Comparison of ENCODE assay signal across 36 mouse cellular contexts in the genomic region with DNA sequence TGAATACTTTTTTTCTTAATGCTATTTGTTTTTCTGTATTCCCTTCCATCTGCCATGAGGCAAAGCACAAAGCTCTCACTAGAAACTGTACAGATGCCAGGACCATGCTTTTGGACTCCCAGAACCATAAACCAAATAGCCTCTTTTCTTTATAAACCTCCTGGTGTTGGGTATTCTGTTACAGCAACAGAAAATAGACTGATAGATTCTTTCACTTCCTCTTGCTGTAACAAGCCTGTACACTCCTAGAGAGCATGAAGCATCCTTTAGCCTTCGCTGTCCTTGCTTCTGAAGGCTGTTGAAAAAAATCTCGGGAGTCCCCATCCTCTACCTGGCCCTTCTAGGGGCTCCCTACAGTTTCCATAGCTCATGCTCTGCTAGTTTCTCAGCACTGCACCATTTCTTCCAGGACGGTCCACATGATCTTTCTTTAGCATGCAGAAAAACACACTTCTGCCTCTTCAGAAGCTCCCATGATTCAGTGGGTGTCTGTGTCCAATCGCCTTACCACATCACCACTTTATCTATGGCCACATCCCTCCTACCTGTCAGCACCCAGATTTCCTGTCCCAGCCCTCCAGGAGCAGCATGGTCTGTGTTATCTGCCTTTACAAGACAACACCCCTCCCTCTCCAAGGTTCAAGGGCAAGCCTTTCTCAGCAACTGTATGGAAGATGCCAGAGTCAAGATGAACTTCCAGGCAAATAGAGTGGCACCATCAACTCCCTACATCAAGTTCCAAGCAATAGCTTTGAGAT. TPM values are rescaled to one million over a fixed set of nuclear protein-coding genes. Genes with fewer than 3 reads are reported as not detected.
DNase-seq lines count a peak whose midpoint lies in the region; ATAC-seq lines count a peak whose summit lies in the region.
"Had no signal": no experiment of that assay in that cellular context is flagged by ENCODE, and none has a peak within 500 bp of the region (broad histone marks: within the 10 kb centered on the region; RNA-seq: fewer than 3 reads in every experiment).

No protein-coding gene starts in this region.

- peak; percentile 29 for DNase-seq in A20 (ENCODE audit: low read depth, low spot score)
- DNase-seq in MEL-GATA-1-ER (ENCODE audit: extremely low read depth, low read depth) = peak; percentile 71
- DNase-seq in liver, embryonic 11.5 days (ENCODE audit: low spot score) = no peak
- DNase-seq in cerebellum, postnatal 4 days (ENCODE audit: low spot score in 2 of 2) = no peak
- no peak for DNase-seq in adrenal gland, postnatal 10 days
- no peak for DNase-seq in hindbrain, embryonic 10.5 days (ENCODE audit: low spot score)
- DNase-seq in kidney, adult 18-20 months = no peak
- DNase-seq: adrenal gland, postnatal 36 days; cerebellum, adult 2 months; cerebellum, postnatal 25 days; embryo, embryonic 11 days; gastrocnemius, postnatal 36 days; heart, adult 18-20 months; heart, postnatal 14 days; kidney, postnatal 14 days; layer of hippocampus, adult 9-11 months; lung, adult 18-20 months; spleen, adult 18-20 months had no signal

- no peaks in the 10 kb centered on the region for H3K27me3 ChIP-seq in liver, embryonic 11.5 days (replicated peaks; ENCODE audit: control insufficient read depth, insufficient read depth, low read length)
- H3K27me3 ChIP-seq in liver, embryonic 16.5 days (ENCODE audit: control insufficient read depth, insufficient read depth, low read depth, low read length) = no peaks in the 10 kb centered on the region
- H3K27me3 ChIP-seq in hindbrain, embryonic 10.5 days (ENCODE audit: insufficient read depth, poor library complexity, severe bottlenecking) = no peaks in the 10 kb centered on the region
- H3K27me3 ChIP-seq: embryonic facial prominence, embryonic 12.5 days; hindbrain, embryonic 12.5 days; limb, embryonic 12.5 days had no signal

- no peaks in the 10 kb centered on the region for H3K9me3 ChIP-seq in liver, embryonic 11.5 days (ENCODE audit: control insufficient read depth, low read length)
- H3K9me3 ChIP-seq in liver, embryonic 16.5 days (replicated peaks; ENCODE audit: control insufficient read depth, low read length) = no peaks in the 10 kb centered on the region
- no peaks in the 10 kb centered on the region for H3K9me3 ChIP-seq in hindbrain, embryonic 10.5 days
- H3K9me3 ChIP-seq: embryonic facial prominence, embryonic 12.5 days; G1E; hindbrain, embryonic 12.5 days; limb, embryonic 12.5 days had no signal

- peaks cover 24% of the 10 kb centered on the region for H3K4me1 ChIP-seq in liver, embryonic 11.5 days (replicated peaks; ENCODE audit: control insufficient read depth, insufficient read depth, low read length)
- H3K4me1 ChIP-seq in liver, embryonic 16.5 days (ENCODE audit: control insufficient read depth, low read depth, low read length) = peaks cover 8% of the 10 kb centered on the region
- no peaks in the 10 kb centered on the region for H3K4me1 ChIP-seq in hindbrain, embryonic 10.5 days (replicated peaks)
- H3K4me1 ChIP-seq: embryonic facial prominence, embryonic 12.5 days; hindbrain, embryonic 12.5 days; limb, embryonic 12.5 days had no signal

- peak; percentile 77 for ATAC-seq in liver, embryonic 11.5 days (replicated peaks; ENCODE audit: low FRiP score)
- peak; percentile 66 for ATAC-seq in liver, embryonic 16.5 days (ENCODE audit: low read depth)
- ATAC-seq: forebrain, embryonic 14.5 days; hindbrain, postnatal 0 days; intestine, postnatal 0 days; lung, postnatal 0 days; midbrain, embryonic 16.5 days had no signal

- H3K4me3 ChIP-seq in liver, embryonic 11.5 days (ENCODE audit: low read depth, low read length) = no peak overlapping the region
- no peak overlapping the region for H3K4me3 ChIP-seq in liver, embryonic 16.5 days (ENCODE audit: low read depth, low read length)
- H3K4me3 ChIP-seq in hindbrain, embryonic 10.5 days = no peak overlapping the region
- H3K4me3 ChIP-seq: embryonic facial prominence, embryonic 12.5 days; hindbrain, embryonic 12.5 days; limb, embryonic 12.5 days had no signal

- WGBS in liver, embryonic 11.5 days = 54% methylated on average over 4 of the region's 4 CpGs
- 36% methylated on average over 4 of the region's 4 CpGs for WGBS in liver, embryonic 16.5 days (ENCODE audit: insufficient replicate concordance)
- 84% methylated on average over 4 of the region's 4 CpGs for whole genome bisulfite sequencing in hindbrain, embryonic 10.5 days

- no peaks in the 10 kb centered on the region for H3K36me3 ChIP-seq in liver, embryonic 11.5 days (ENCODE audit: control insufficient read depth, insufficient read depth, low read length)
- no peaks in the 10 kb centered on the region for H3K36me3 ChIP-seq in liver, embryonic 16.5 days (ENCODE audit: control insufficient read depth, insufficient read depth)
- no peaks in the 10 kb centered on the region for H3K36me3 ChIP-seq in hindbrain, embryonic 10.5 days
- H3K36me3 ChIP-seq: embryonic facial prominence, embryonic 12.5 days; G1E; hindbrain, embryonic 12.5 days; limb, embryonic 12.5 days had no signal

- no peak overlapping the region for H3K9ac ChIP-seq in liver, embryonic 11.5 days (ENCODE audit: low read depth, low read length)
- no peak overlapping the region for H3K9ac ChIP-seq in liver, embryonic 16.5 days (ENCODE audit: low read depth, low read length)
- H3K9ac ChIP-seq: embryonic facial prominence, embryonic 12.5 days; hindbrain, embryonic 12.5 days; limb, embryonic 12.5 days had no signal

- no peak overlapping the region for H3K27ac ChIP-seq in liver, embryonic 11.5 days (ENCODE audit: low read depth, low read length)
- H3K27ac ChIP-seq in liver, embryonic 16.5 days (ENCODE audit: low read length) = no peak overlapping the region
- no peak overlapping the region for H3K27ac ChIP-seq in hindbrain, embryonic 10.5 days
- H3K27ac ChIP-seq: embryonic facial prominence, embryonic 12.5 days; hindbrain, embryonic 12.5 days; hindbrain, postnatal 0 days; limb, embryonic 12.5 days; macrophage had no signal

- no peak overlapping the region for H3K4me2 ChIP-seq in liver, embryonic 11.5 days
- H3K4me2 ChIP-seq in liver, embryonic 16.5 days (ENCODE audit: low read depth, low read length) = no peak overlapping the region
- H3K4me2 ChIP-seq: embryonic facial prominence, embryonic 12.5 days; hindbrain, embryonic 12.5 days; limb, embryonic 12.5 days; midbrain, embryonic 11.5 days had no signal

RNA-seq across cellular contexts. Expression of a gene that starts 25.1 kb away (rescaled TPM):
- 0.22 and 0.30 TPM in 2 replicates for polyA plus RNA-seq in liver, embryonic 11.5 days (2014; fragmentation: Nextera tagmentation; extraction: Ambion mirVana)
- polyA plus RNA-seq in liver, embryonic 16.5 days (2015; fragmentation: Nextera tagmentation; extraction: Ambion mirVana) = 0.14 and 0.37 TPM in 2 replicates
- total RNA-seq in adrenal gland, postnatal 10 days (2021) = under 1 TPM; 0.72 to 0.82 TPM
- polyA plus RNA-seq in hindbrain, embryonic 10.5 days (2016; fragmentation: Nextera tagmentation; extraction: Ambion mirVana) = 0.42 and 0.46 TPM in 2 replicates
- total RNA-seq: G1E; hindbrain, postnatal 0 days; left cerebral cortex, adult 18-20 months; left cerebral cortex, postnatal 25 days; neutrophil, adult 5-6 weeks had no signal
- polyA plus RNA-seq: forebrain, embryonic 14.5 days; G1E; macrophage; neural tube, embryonic 11.5 days had no signal

RNA-seq across cellular contexts. Expression of a gene that starts 33.4 kb away (rescaled TPM):
- 752 and 790 TPM in 2 replicates for polyA plus RNA-seq in liver, embryonic 11.5 days (2014; fragmentation: Nextera tagmentation; extraction: Ambion mirVana)
- polyA plus RNA-seq in liver, embryonic 16.5 days (2015; fragmentation: Nextera tagmentation; extraction: Ambion mirVana) = 371 and 385 TPM in 2 replicates
- 1,000 to 10,000 TPM; 1,610 to 1,679 TPM for total RNA-seq in adrenal gland, postnatal 10 days (2021)
- polyA plus RNA-seq in hindbrain, embryonic 10.5 days (2016; fragmentation: Nextera tagmentation; extraction: Ambion mirVana) = 566 and 596 TPM in 2 replicates

RNA-seq across cellular contexts. Expression of a gene that starts 52.1 kb away (rescaled TPM):
- not detected in 2 replicates for polyA plus RNA-seq in liver, embryonic 11.5 days (2014; fragmentation: Nextera tagmentation; extraction: Ambion mirVana)
- polyA plus RNA-seq in liver, embryonic 16.5 days (2015; fragmentation: Nextera tagmentation; extraction: Ambion mirVana) = not detected in 2 replicates
- total RNA-seq in adrenal gland, postnatal 10 days (2021) = not detected
- polyA plus RNA-seq in hindbrain, embryonic 10.5 days (2016; fragmentation: Nextera tagmentation; extraction: Ambion mirVana) = 0.15 and 0.22 TPM in 2 replicates
- total RNA-seq: adrenal gland, adult 18-20 months; adrenal gland, postnatal 36 days; heart, adult 18-20 months; heart, postnatal 14 days; hindbrain, postnatal 0 days; neutrophil, adult 5-6 weeks had no signal
- polyA plus RNA-seq: embryonic facial prominence, embryonic 12.5 days; forebrain, embryonic 14.5 days; G1E; hindbrain, embryonic 12.5 days; intestine, postnatal 0 days; kidney, embryonic 14.5 days; macrophage; neural tube, embryonic 11.5 days had no signal

RNA-seq across cellular contexts. Expression of a gene that starts 56.4 kb away (rescaled TPM):
- polyA plus RNA-seq in liver, embryonic 11.5 days (2014; fragmentation: Nextera tagmentation; extraction: Ambion mirVana) = 74.1 and 81.0 TPM in 2 replicates
- 25.4 and 26.0 TPM in 2 replicates for polyA plus RNA-seq in liver, embryonic 16.5 days (2015; fragmentation: Nextera tagmentation; extraction: Ambion mirVana)
- 100 to 1,000 TPM; 111 to 133 TPM for total RNA-seq in adrenal gland, postnatal 10 days (2021)
- polyA plus RNA-seq in hindbrain, embryonic 10.5 days (2016; fragmentation: Nextera tagmentation; extraction: Ambion mirVana) = 135 and 147 TPM in 2 replicates

Comparison
In these comparisons a context has a peak if more than half of its experiments do, and no peak if none do; other contexts are left out.
1. DNase-seq: peak in A20 (single experiment) and MEL-GATA-1-ER (single experiment); none in liver, embryonic 11.5 days (single experiment), cerebellum, postnatal 4 days (0 of 2), adrenal gland, postnatal 10 days (single experiment), hindbrain, embryonic 10.5 days (single experiment) and kidney, adult 18-20 months (single experiment).